Mouse (Mus musculus): ENCODE results near the gene Trim66. TPM values are rescaled to one million over a fixed set of nuclear protein-coding genes. Genes with fewer than 3 reads are reported as not detected.

Trim66 gene
- polyA plus RNA-seq, 1 experiment from 2014 or later, result not detected

- Histone ChIP-seq H3K27me3 (ENCODE audit: insufficient read depth, low read length) (peaks cover 16% of the 10 kb centered on the region), H3K4me1 (ENCODE audit: insufficient read depth, low read length) (peaks cover 15% of the 10 kb centered on the region), H3K9me3 (ENCODE audit: low read length) (no peaks in the 10 kb centered on the region), H3K4me3 (ENCODE audit: low read length) (peak within 1 kb of the TSS; percentile 55), H3K9ac (replicated peaks; ENCODE audit: low read length) (peak within 1 kb of the TSS; percentile 65), H3K4me2 (replicated peaks; ENCODE audit: low read depth, low read length) (peak within 1 kb of the TSS; percentile 92), H3K36me3 (ENCODE audit: insufficient read depth, low read length) (no peaks in the 10 kb centered on the region), H3K27ac (ENCODE audit: low read length) (no peak within 1 kb of the TSS)
- WGBS, result under 1% methylated on average over 62 of the region's 62 CpGs
- ATAC-seq (ENCODE audit: low FRiP score, low TSS enrichment), result peak; percentile 72
Measured at GRCm38 (mm10) chr7:109438781-109439591, 68.9 kb downstream of the Trim66 start, which contains the start of gene Stk33. TSS of gene Stk33 (minus strand) at chr7:109439081.

- no peak overlapping the region for H3K9ac ChIP-seq (replicated peaks; ENCODE audit: low read length)
- WGBS, result 67% methylated on average over 3 of the region's 3 CpGs
- H3K27me3 ChIP-seq (ENCODE audit: insufficient read depth, low read length), result 0 out of 2 replicates have a peak, but pooled peaks cover 4% of the 10 kb centered on the region
- no peak overlapping the region for H3K27ac ChIP-seq (ENCODE audit: low read length)
- no peaks in the 10 kb centered on the region for H3K4me1 ChIP-seq (ENCODE audit: insufficient read depth, low read length)
- no peak overlapping the region for H3K4me2 ChIP-seq (replicated peaks; ENCODE audit: low read depth, low read length)
- H3K36me3 ChIP-seq (ENCODE audit: insufficient read depth, low read length), result no peaks in the 10 kb centered on the region
- no peaks in the 10 kb centered on the region for H3K9me3 ChIP-seq (ENCODE audit: low read length)
- no peak overlapping the region for H3K4me3 ChIP-seq (ENCODE audit: low read length)
- no peak for ATAC-seq (ENCODE audit: low FRiP score, low TSS enrichment)
Measured at GRCm38 (mm10) chr7:109424422-109425159, 83.3 kb downstream of the Trim66 start.

GRCm38 (mm10) chr7:109422803-109423202, 85.1 kb downstream of the Trim66 start:
- H3K4me1 ChIP-seq (ENCODE audit: insufficient read depth, low read length), result no peaks in the 10 kb centered on the region
- no peaks in the 10 kb centered on the region for H3K9me3 ChIP-seq (ENCODE audit: low read length)
- H3K4me2 ChIP-seq (replicated peaks; ENCODE audit: low read depth, low read length), result no peak overlapping the region
- H3K4me3 ChIP-seq (ENCODE audit: low read length), result no peak overlapping the region
- no peak for ATAC-seq (ENCODE audit: low FRiP score, low TSS enrichment)
- WGBS, result 82% methylated on average over 8 of the region's 8 CpGs
- no peak overlapping the region for H3K27ac ChIP-seq (ENCODE audit: low read length)
- 0 out of 2 replicates have a peak, but pooled peaks cover 4% of the 10 kb centered on the region for H3K27me3 ChIP-seq (ENCODE audit: insufficient read depth, low read length)
- H3K36me3 ChIP-seq (ENCODE audit: insufficient read depth, low read length), result no peaks in the 10 kb centered on the region
- no peak overlapping the region for H3K9ac ChIP-seq (replicated peaks; ENCODE audit: low read length)

- Histone ChIP-seq H3K4me3 (ENCODE audit: low read length) (no peak overlapping the region), H3K27me3 (ENCODE audit: insufficient read depth, low read length) (no peaks in the 10 kb centered on the region)
Measured at GRCm38 (mm10) chr7:109405491-109405890, 102.4 kb downstream of the Trim66 start.

GRCm38 (mm10) chr7:109399299-109399698, 108.6 kb downstream of the Trim66 start:
- H3K36me3 ChIP-seq (ENCODE audit: insufficient read depth, low read length), result no peaks in the 10 kb centered on the region
- no peaks in the 10 kb centered on the region for H3K4me1 ChIP-seq (ENCODE audit: insufficient read depth, low read length)
- H3K9ac ChIP-seq (replicated peaks; ENCODE audit: low read length), result no peak overlapping the region
- no peak overlapping the region for H3K4me3 ChIP-seq (ENCODE audit: low read length)
- no peak overlapping the region for H3K4me2 ChIP-seq (replicated peaks; ENCODE audit: low read depth, low read length)
- 66% methylated on average over 3 of the region's 3 CpGs for WGBS
- no peaks in the 10 kb centered on the region for H3K27me3 ChIP-seq (ENCODE audit: insufficient read depth, low read length)
- H3K9me3 ChIP-seq (ENCODE audit: low read length), result no peaks in the 10 kb centered on the region
- no peak for ATAC-seq (ENCODE audit: low FRiP score, low TSS enrichment)
- H3K27ac ChIP-seq (ENCODE audit: low read length), result no peak overlapping the region

More at GRCm38 (mm10) chr7:109405491-109405890, 102.4 kb downstream of the Trim66 start:
- H3K9me3 ChIP-seq (ENCODE audit: low read length), result no peaks in the 10 kb centered on the region
- H3K4me1 ChIP-seq (ENCODE audit: insufficient read depth, low read length), result no peaks in the 10 kb centered on the region
- H3K36me3 ChIP-seq (ENCODE audit: insufficient read depth, low read length), result no peaks in the 10 kb centered on the region
- no peak overlapping the region for H3K4me2 ChIP-seq (replicated peaks; ENCODE audit: low read depth, low read length)
- no peak overlapping the region for H3K9ac ChIP-seq (replicated peaks; ENCODE audit: low read length)
- ATAC-seq (ENCODE audit: low FRiP score, low TSS enrichment), result no peak
- H3K27ac ChIP-seq (ENCODE audit: low read length), result no peak overlapping the region
- 58% methylated on average over 7 of the region's 7 CpGs for WGBS

Small RNA genes lying within 50 kb of the gene (microRNA-seq; reads per million reads assigned to microRNA genes)
- not detected for gene Gm47284

Other genes with a start within 250 kb of the Trim66 start
- 0.51 and 0.58 TPM in 2 replicates for gene Stk33, start 69.1 kb downstream of the Trim66 start, polyA plus RNA-seq (2015; fragmentation: Nextera tagmentation; extraction: Ambion mirVana)
- gene Rpl27a, start 11.0 kb upstream of the Trim66 start, polyA plus RNA-seq (2015; fragmentation: Nextera tagmentation; extraction: Ambion mirVana), result 122 and 129 TPM in 2 replicates
- 38.0 and 42.1 TPM in 2 replicates for gene St5, start 195.5 kb upstream of the Trim66 start, polyA plus RNA-seq (2015; fragmentation: Nextera tagmentation; extraction: Ambion mirVana)
- gene Akip1, start 195.6 kb upstream of the Trim66 start, polyA plus RNA-seq (2015; fragmentation: Nextera tagmentation; extraction: Ambion mirVana), result 32.8 and 34.0 TPM in 2 replicates
- gene BC051019, start 215.7 kb upstream of the Trim66 start, polyA plus RNA-seq (2015; fragmentation: Nextera tagmentation; extraction: Ambion mirVana), result 0.25 TPM in 1 of 2 replicates, not detected in the other
- 0.36 TPM in 1 of 2 replicates, not detected in the other for gene Ascl3, start 223.6 kb upstream of the Trim66 start, polyA plus RNA-seq (2015; fragmentation: Nextera tagmentation; extraction: Ambion mirVana)
- 60.2 and 64.1 TPM in 2 replicates for gene Tmem9b, start 244.7 kb upstream of the Trim66 start, polyA plus RNA-seq (2015; fragmentation: Nextera tagmentation; extraction: Ambion mirVana)